Mouse (Mus musculus) right cerebral cortex, postnatal 14 days (tissue): ENCODE results near the gene Olfr1392.
"Not testable (repeated sequence)": the region's sequence is repeated elsewhere in the genome, so short reads cannot be mapped to it uniquely, and the experiment has no call there.

Experiments
- DNase-seq: peaks from one replicate; pipeline ENCODE4 v3.0.0; 2022

Gene Olfr1392

GRCm38 (mm10) chr11:49284982-49285381 is at the start of gene Olfr1392:
Olfr1392 (plus strand) TSS chr11:49285282.
- DNase-seq, result not testable (repeated sequence)

GRCm38 (mm10) chr11:49235459-49236207 is 49.4 kb upstream of the Olfr1392 start:
- no peak for DNase-seq

- no peak for DNase-seq
Measured at GRCm38 (mm10) chr11:49236891-49237290, 48.2 kb upstream of the Olfr1392 start.

- no peak for DNase-seq
Measured at GRCm38 (mm10) chr11:49237532-49237931, 47.5 kb upstream of the Olfr1392 start.

- no peak for DNase-seq
Measured at GRCm38 (mm10) chr11:49240310-49240709, 44.8 kb upstream of the Olfr1392 start.

- no peak for DNase-seq
Measured at GRCm38 (mm10) chr11:49240874-49241273, 44.2 kb upstream of the Olfr1392 start.

GRCm38 (mm10) chr11:49241471-49241870 is 43.6 kb upstream of the Olfr1392 start:
- no peak for DNase-seq

- no peak for DNase-seq
Measured at GRCm38 (mm10) chr11:49242944-49243626, 42.0 kb upstream of the Olfr1392 start.

- peak; percentile 91 for DNase-seq
Measured at GRCm38 (mm10) chr11:49243727-49244594, 41.1 kb upstream of the Olfr1392 start, which contains the start of gene Mgat1. Mgat1 (plus strand) TSS chr11:49244191.

GRCm38 (mm10) chr11:49244595-49244930 is 40.5 kb upstream of the Olfr1392 start:
- no peak for DNase-seq

- DNase-seq, result no peak
Measured at GRCm38 (mm10) chr11:49245176-49245575, 39.9 kb upstream of the Olfr1392 start.

- DNase-seq, result no peak
Measured at GRCm38 (mm10) chr11:49245634-49246415, 39.3 kb upstream of the Olfr1392 start.

- no peak for DNase-seq
Measured at GRCm38 (mm10) chr11:49246523-49246922, 38.6 kb upstream of the Olfr1392 start.

- no peak for DNase-seq
Measured at GRCm38 (mm10) chr11:49247255-49247654, 37.8 kb upstream of the Olfr1392 start.

GRCm38 (mm10) chr11:49248226-49248973 is 36.7 kb upstream of the Olfr1392 start:
- no peak for DNase-seq

GRCm38 (mm10) chr11:49248974-49249700 is 35.9 kb upstream of the Olfr1392 start:
- DNase-seq, result no peak

GRCm38 (mm10) chr11:49249811-49250421 is 35.2 kb upstream of the Olfr1392 start:
- DNase-seq, result no peak

- DNase-seq, result peak; percentile 62
Measured at GRCm38 (mm10) chr11:49250422-49251379, 34.4 kb upstream of the Olfr1392 start.

- no peak for DNase-seq
Measured at GRCm38 (mm10) chr11:49251380-49251761, 33.7 kb upstream of the Olfr1392 start.
